Mouse (Mus musculus) forebrain, embryonic 15.5 days (tissue): ENCODE measurements around the gene Catspere2. TPM values are rescaled to one million over a fixed set of nuclear protein-coding genes. Genes with fewer than 3 reads are reported as not detected.

Experiments used
- polyA plus RNA-seq: library from polyadenylated mRNA; unstranded; fragments of >200 nt; fragmentation: Nextera tagmentation; extraction: Ambion mirVana; gene quantifications from 2 replicates; pipeline ENCODE4 v1.2.1, GENCODE M21; 2015

Gene Catspere2
- polyA plus RNA-seq, 1 experiment from 2014 or later, result 0.15 TPM

Other genes with a start within 250 kb of the Catspere2 start
- 50.5 and 54.4 TPM in 2 replicates for gene Adss, start 186.9 kb upstream of the Catspere2 start, polyA plus RNA-seq
- 20.0 and 23.4 TPM in 2 replicates for gene Desi2, start 204.0 kb downstream of the Catspere2 start, polyA plus RNA-seq